Mouse (Mus musculus): ENCODE results near the gene H2al1n. TPM values are rescaled to one million over a fixed set of nuclear protein-coding genes. Genes with fewer than 3 reads are reported as not detected.

H2al1n gene
- polyA plus RNA-seq (2015; fragmentation: Illumina TruSeq; extraction: RNeasy Lipid Tissue Mini Kit (QIAGEN cat#74804); ENCODE audit: insufficient read depth, low read depth, low replicate concordance), result not detected

DNA sequence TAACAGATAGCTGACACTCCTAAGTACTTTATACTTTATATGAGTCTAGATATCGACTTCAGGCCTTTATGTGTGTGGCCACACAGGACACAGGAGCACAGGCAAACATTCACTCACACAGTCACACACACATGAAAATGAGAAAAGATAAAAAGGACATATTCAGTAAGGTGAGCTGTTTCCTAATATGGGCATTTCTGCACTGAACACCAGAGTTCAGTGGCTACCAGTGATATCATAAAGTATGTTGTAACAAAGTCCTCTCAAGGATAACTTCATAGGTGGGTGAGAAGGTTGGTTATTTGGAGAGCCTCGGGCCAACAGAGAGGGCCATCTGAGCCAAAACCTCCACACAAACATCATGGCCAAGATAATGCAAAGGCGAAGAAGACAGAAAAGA lies at the start of gene H2al1n:
TSS of gene H2al1n (plus strand) at position 301 of the 400 bp plus-strand sequence.

